Mouse (Mus musculus) embryonic facial prominence, embryonic 11.5 days (tissue): ENCODE results near the gene Kcng3. TPM values are rescaled to one million over a fixed set of nuclear protein-coding genes. Genes with fewer than 3 reads are reported as not detected.

Experiments used
- ATAC-seq: fragments of 200-750 bp; cut with Nextera tagmentation; replicated peaks from 2 replicates; pipeline ENCODE4 v1.8.0; 2017; ENCODE audit warnings: low read depth; ENCODE audit not compliant: insufficient number of reproducible peaks, low FRiP score, low TSS enrichment
- DNase-seq: peaks from one replicate; pipeline ENCODE4 v3.0.0-alpha.2; 2015; ENCODE audit warnings: low spot score
- H3K27ac ChIP-seq: fragments of 300-500 bp; sonication (generic); replicated peaks from 2 replicates; pipeline ENCODE4 v1.5.1; 2014; ENCODE audit warnings: mild to moderate bottlenecking, low read depth, low read length, control low read depth
- H3K27me3 ChIP-seq: fragments of 300-500 bp; sonication (generic); 2 replicates; pipeline ENCODE4 v1.6.1; 2014; ENCODE audit warnings: mild to moderate bottlenecking, low read length, moderate library complexity, mixed read lengths; ENCODE audit not compliant: control insufficient read depth, insufficient read depth
- H3K36me3 ChIP-seq: fragments of 300-500 bp; sonication (generic); replicated peaks from 2 replicates; pipeline ENCODE4 v1.6.1; 2014; ENCODE audit warnings: low read depth, mild to moderate bottlenecking, low read length, moderate library complexity, mixed read lengths; ENCODE audit not compliant: control insufficient read depth, insufficient read depth
- H3K4me1 ChIP-seq: fragments of 300-500 bp; sonication (generic); 2 replicates; pipeline ENCODE4 v1.6.1; 2014; ENCODE audit warnings: low read length, mixed read lengths; ENCODE audit not compliant: control insufficient read depth, insufficient read depth
- H3K4me2 ChIP-seq: fragments of 300-500 bp; sonication (generic); 2 replicates; pipeline ENCODE4 v1.6.1; 2014; ENCODE audit warnings: low read depth, mild to moderate bottlenecking, control low read depth, low read length, moderate library complexity
- H3K4me3 ChIP-seq: fragments of 300-500 bp; sonication (generic); 2 replicates; pipeline ENCODE4 v1.5.1; 2014; ENCODE audit warnings: low read depth, low read length, control low read depth
- H3K9ac ChIP-seq: fragments of 300-500 bp; sonication (generic); replicated peaks from 2 replicates; pipeline ENCODE4 v1.6.1; 2014; ENCODE audit warnings: mild to moderate bottlenecking, control low read depth, low read length
- H3K9me3 ChIP-seq: fragments of 300-500 bp; sonication (generic); replicated peaks from 2 replicates; pipeline ENCODE4 v1.6.1; 2016; ENCODE audit warnings: mild to moderate bottlenecking, low read length, inconsistent platforms, mixed read lengths; ENCODE audit not compliant: control insufficient read depth
- WGBS: fragments of 180-500 bp; shearing (Covaris S2); extraction: QIAGEN DNeasy Blood & Tissue Kit; methylation state at CpG from one replicate; pipeline ENCODE4 v1.1.7; 2014; 5-methylcytosine and 5-hydroxymethylcytosine counted together
- polyA plus RNA-seq: library from polyadenylated mRNA; unstranded; fragments of >200 nt; fragmentation: Nextera tagmentation; extraction: Ambion mirVana; gene quantifications from 2 replicates; pipeline ENCODE4 v1.2.1, GENCODE M21; 2014

Kcng3 gene
- polyA plus RNA-seq, 1 experiment from 2014 or later = not detected

DNA sequence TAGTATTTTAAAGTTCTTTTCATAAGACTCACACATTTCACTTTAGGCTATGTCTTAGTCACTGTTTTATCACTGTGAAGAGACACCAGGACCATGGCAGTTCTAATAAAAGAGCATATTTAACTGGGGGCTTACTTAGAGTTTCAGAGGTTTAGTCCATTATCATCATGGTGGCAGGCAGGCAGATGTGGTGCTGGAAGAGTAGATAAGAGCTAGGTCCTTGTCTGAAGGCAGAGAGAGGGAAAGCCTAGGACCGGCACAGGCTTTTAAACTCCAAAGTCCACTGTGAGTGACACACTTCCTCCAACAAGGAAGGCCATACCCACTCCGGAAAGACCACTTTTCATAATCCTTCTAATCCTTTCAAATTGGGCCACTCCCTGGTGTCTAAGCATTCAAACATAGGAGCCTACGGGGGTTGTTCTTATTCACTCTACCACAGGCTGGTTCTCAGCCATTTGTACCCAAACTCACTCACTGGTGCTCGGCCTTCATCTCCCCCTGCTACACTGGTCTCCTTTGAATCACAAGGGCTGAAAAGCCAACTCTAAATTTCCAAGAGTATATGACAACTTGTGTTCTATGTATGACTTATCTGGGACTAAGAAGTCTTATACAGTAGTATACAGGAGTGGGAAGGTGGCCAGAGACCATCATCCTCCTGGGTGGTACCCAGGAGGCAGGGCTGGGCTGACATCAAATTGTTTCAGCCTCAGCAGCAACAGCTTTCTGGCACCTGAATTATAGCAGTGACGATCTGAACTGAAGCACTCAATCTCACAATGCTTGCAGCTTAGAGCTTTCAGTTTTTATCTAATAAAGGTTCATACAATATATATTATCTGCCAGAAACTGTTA lies 69.3 kb downstream of the Kcng3 start:
- H3K9ac ChIP-seq = no peak overlapping the region
- H3K36me3 ChIP-seq = no peaks in the 10 kb centered on the region
- H3K27ac ChIP-seq = no peak overlapping the region
- no peaks in the 10 kb centered on the region for H3K4me1 ChIP-seq
- no peaks in the 10 kb centered on the region for H3K27me3 ChIP-seq
- H3K4me3 ChIP-seq = no peak overlapping the region
- H3K9me3 ChIP-seq = no peaks in the 10 kb centered on the region
- DNase-seq (no peak), ATAC-seq (no peak)
- 89% methylated on average over 5 of the region's 5 CpGs for WGBS
- H3K4me2 ChIP-seq = no peak overlapping the region

DNA sequence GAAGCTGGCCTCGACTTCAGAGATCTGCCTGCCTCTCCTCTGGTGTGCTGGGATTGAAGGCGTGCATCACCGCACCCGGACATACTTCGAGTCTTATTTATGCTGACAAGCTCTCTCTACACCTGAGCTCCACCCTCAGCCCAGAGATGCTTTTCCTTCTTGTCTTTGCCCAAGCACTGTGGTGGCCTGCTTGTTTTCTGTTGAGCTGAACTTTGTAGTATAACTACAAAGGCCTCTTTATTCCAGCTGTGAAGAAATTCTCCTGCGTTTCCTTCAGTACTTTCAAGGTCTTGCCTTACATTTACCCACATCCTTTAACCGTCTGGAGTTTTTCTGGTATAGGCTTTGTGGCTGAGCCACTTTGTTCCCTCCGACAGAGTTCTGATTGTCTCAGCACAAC lies 72.6 kb downstream of the Kcng3 start:
- DNase-seq (no peak), ATAC-seq (no peak)
- H3K36me3 ChIP-seq = no peaks in the 10 kb centered on the region
- no peak overlapping the region for H3K4me2 ChIP-seq
- no peaks in the 10 kb centered on the region for H3K4me1 ChIP-seq
- 57% methylated on average over 8 of the region's 8 CpGs for WGBS
- no peaks in the 10 kb centered on the region for H3K27me3 ChIP-seq
- no peak overlapping the region for H3K27ac ChIP-seq
- no peaks in the 10 kb centered on the region for H3K9me3 ChIP-seq
- H3K9ac ChIP-seq = no peak overlapping the region
- no peak overlapping the region for H3K4me3 ChIP-seq

DNA sequence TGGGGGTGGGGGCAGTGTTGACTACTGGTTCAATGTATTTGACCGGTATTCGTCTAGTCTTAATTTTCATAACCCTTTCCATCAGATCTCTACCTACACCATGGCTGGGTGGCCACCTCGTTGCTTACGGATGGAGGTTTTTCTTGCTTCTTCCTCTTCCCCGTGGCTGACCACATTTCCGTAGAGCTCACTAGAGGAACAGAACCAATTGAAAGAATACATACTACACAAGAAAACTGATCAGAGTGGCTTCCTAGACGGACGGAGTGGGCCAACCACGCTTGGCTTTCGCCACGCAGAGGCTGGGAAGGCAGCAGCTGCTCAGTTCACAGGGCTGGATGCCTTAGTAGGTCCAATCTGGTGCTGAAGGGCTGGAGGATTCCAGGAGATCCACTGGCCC lies 75.9 kb downstream of the Kcng3 start:
- no peak for ATAC-seq
- 95% methylated on average over 11 of the region's 11 CpGs for WGBS

DNA sequence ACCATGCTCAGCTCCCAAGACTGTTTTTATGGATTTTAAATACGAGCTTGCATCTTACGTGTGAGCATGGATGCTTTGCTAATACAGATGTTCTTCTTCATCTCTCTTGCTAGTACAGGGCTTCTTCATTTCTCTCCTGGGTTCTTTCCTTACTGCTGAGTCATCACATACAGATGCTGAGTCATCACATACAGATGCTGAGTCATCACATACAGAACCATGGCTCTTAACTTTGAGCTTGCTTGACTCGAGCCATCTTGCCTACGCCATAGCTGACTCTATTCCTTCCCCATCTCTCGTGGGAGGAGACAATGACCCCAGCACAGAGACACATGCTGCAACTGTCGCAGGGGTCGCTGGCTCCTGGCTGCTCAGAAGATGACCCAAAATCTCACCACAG lies 76.7 kb downstream of the Kcng3 start:
- Histone ChIP-seq H3K4me1 (no peaks in the 10 kb centered on the region), H3K36me3 (no peaks in the 10 kb centered on the region), H3K27ac (no peak overlapping the region)

More for the DNA sequence above, 75.9 kb downstream of the Kcng3 start:
- no peak overlapping the region for H3K4me2 ChIP-seq
- H3K27me3 ChIP-seq = no peaks in the 10 kb centered on the region
- H3K4me3 ChIP-seq = no peak overlapping the region
- no peaks in the 10 kb centered on the region for H3K9me3 ChIP-seq
- no peak overlapping the region for H3K9ac ChIP-seq
- H3K36me3 ChIP-seq = no peaks in the 10 kb centered on the region
- no peak for DNase-seq
- no peak overlapping the region for H3K27ac ChIP-seq
- H3K4me1 ChIP-seq = no peaks in the 10 kb centered on the region

DNA sequence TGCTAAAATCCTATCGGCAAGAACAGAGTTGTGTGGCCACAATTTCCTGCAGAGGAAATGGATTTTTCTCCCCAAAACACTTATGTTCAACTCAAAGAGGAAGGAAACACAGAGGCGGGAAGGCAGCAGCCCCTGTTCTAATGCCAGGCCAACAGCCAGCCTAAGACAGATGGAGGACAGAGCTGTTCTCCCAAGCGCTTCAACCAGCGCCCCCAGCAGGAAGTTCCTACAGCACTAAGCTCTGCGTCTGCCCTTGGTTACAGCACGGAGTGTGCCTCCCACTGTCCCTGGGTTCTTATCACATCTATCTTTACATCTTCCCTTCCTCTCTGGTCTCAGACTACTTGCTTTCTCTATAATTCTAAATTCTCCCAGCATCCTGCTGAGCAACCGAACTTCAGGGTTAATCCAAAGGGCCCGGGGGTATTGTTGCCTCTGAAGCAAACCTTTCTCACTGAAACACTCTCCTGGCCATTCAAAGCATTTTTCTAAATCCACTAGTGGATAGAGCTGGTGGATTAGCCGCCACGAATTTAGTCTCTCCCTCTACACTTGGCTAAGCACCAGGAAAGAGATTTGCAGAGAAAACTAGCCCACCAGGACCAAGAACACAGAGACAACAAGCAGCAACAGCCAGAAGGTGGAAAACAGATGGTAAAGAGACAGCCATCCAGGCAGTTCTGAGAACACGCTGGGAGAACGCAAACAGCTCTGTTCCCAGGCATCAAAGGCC lies 83.0 kb downstream of the Kcng3 start:
- Histone ChIP-seq H3K4me3 (no peak overlapping the region), H3K27ac (no peak overlapping the region), H3K9ac (no peak overlapping the region), H3K4me2 (no peak overlapping the region), H3K27me3 (peaks cover 19% of the 10 kb centered on the region), H3K4me1 (peaks cover 3% of the 10 kb centered on the region), H3K9me3 (no peaks in the 10 kb centered on the region), H3K36me3 (no peaks in the 10 kb centered on the region)
- DNase-seq = no peak
- no peak for ATAC-seq
- WGBS = 24% methylated on average over 12 of the region's 12 CpGs

More for the DNA sequence above, 76.7 kb downstream of the Kcng3 start:
- no peaks in the 10 kb centered on the region for H3K27me3 ChIP-seq
- no peak overlapping the region for H3K4me3 ChIP-seq
- no peak for DNase-seq
- H3K9me3 ChIP-seq = no peaks in the 10 kb centered on the region
- H3K4me2 ChIP-seq = no peak overlapping the region
- 93% methylated on average over 7 of the region's 7 CpGs for WGBS
- ATAC-seq = no peak
- no peak overlapping the region for H3K9ac ChIP-seq

DNA sequence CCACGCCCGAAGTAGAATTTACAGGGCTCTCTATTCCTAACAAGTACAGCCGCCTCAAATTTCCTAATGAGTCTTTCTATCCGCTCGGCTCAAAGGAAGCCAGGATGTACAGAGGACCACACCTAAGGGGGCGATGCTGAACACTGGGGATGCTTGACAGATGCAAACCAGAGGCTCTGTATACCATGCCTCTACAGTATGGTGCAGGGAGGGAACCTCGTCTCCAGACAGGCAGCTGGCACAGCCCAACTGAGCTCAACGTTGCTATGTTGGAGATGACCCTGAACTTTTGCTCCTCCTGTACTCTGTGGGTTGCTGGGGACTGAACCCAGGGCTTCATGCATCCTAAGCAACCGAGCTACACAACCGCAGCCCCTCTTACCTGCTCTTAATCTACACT lies 84.5 kb downstream of the Kcng3 start:
- H3K9me3 ChIP-seq = no peaks in the 10 kb centered on the region
- H3K9ac ChIP-seq = no peak overlapping the region
- no peak for ATAC-seq
- no peak overlapping the region for H3K4me2 ChIP-seq
- peaks cover 3% of the 10 kb centered on the region for H3K4me1 ChIP-seq
- H3K4me3 ChIP-seq = no peak overlapping the region
- H3K36me3 ChIP-seq = no peaks in the 10 kb centered on the region
- no peak overlapping the region for H3K27ac ChIP-seq
- DNase-seq = no peak
- 36% methylated on average over 10 of the region's 10 CpGs for WGBS
- peaks cover 19% of the 10 kb centered on the region for H3K27me3 ChIP-seq

DNA sequence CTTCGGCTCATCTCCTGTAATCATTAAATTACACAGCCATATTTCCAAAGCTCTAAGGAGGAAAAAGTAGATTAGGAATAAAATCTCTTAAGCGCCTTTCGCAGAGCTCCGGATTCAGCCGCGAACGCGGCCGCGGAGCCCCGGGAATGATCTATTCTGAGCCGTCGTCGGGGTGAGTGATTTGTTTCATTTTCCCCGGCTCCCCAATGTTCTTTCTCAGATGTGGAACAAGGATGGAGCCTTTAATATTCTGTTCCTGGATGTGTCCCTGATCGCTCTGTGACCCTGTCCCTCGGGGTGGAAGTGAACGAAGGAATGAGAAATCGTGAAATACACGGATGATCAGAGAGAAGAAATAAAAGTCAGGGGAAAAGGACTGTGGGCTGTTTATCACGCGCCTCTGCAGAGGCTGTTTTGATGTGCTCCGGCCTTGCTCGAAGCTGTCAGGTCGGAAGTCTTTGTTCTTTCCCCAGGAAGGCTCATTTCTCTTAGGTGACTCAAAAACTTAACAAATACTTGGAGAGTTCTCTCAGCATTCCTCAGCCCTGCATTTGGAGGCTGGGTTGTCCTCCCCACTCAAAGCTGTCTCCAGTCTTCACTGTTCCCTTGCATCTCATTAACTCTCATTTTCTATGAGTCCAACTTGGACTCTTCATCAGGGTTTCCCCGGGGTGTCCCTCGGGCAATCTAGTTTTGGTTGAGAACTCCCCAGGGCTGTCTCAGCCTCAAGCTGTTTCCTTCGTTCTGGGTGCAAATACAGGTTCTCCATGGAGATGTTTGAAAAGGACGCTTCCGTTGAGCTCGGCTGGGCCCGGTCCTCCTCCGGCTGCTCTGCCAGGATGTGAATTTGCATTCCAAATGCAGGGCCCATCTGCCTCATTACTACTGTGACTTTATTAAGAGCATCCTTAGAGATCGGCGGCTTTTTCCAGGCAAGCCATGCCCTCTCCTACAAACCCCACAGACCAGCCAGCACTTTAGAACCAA lies 85.6 kb downstream of the Kcng3 start:
- no peak overlapping the region for H3K27ac ChIP-seq
- no peak for ATAC-seq

More for the DNA sequence above, 85.6 kb downstream of the Kcng3 start:
- Histone ChIP-seq H3K36me3 (no peaks in the 10 kb centered on the region), H3K27me3 (peaks cover 19% of the 10 kb centered on the region), H3K4me2 (peak overlapping the region; percentile 5; the same call in 1 of the 2 replicates), H3K4me1 (peaks cover 3% of the 10 kb centered on the region), H3K4me3 (peak overlapping the region; percentile 14; the same call in 1 of the 2 replicates), H3K9me3 (no peaks in the 10 kb centered on the region), H3K9ac (no peak overlapping the region)
- 7% methylated on average over 35 of the region's 35 CpGs for WGBS
- peak; percentile 49 for DNase-seq
